Mouse (Mus musculus) midbrain, embryonic 16.5 days (tissue): ENCODE data around the gene Gpr55. TPM values are rescaled to one million over a fixed set of nuclear protein-coding genes. Genes with fewer than 3 reads are reported as not detected.

Source experiments
- ATAC-seq: fragments of 200-750 bp; cut with Nextera tagmentation; 2 replicates; pipeline ENCODE4 v1.8.0; 2017; ENCODE audit warnings: moderate TSS enrichment
- H3K27ac ChIP-seq: fragments of 300-500 bp; sonication (generic); 2 replicates; pipeline ENCODE4 v1.5.1; 2014; ENCODE audit warnings: mild to moderate bottlenecking, low read length, mixed read lengths
- H3K27me3 ChIP-seq: fragments of 300-500 bp; sonication (generic); 2 replicates; pipeline ENCODE4 v1.6.1; 2014; ENCODE audit warnings: low read depth, low read length, mixed read lengths; ENCODE audit not compliant: control insufficient read depth, insufficient read depth
- H3K36me3 ChIP-seq: fragments of 300-500 bp; sonication (generic); 2 replicates; pipeline ENCODE4 v1.6.1; 2014; ENCODE audit warnings: mild to moderate bottlenecking, low read length, moderate library complexity, mixed read lengths; ENCODE audit not compliant: control insufficient read depth, insufficient read depth
- H3K4me1 ChIP-seq: fragments of 300-500 bp; sonication (generic); 2 replicates; pipeline ENCODE4 v1.6.1; 2014; ENCODE audit warnings: mild to moderate bottlenecking, low read length, mixed read lengths; ENCODE audit not compliant: control insufficient read depth, insufficient read depth
- H3K4me2 ChIP-seq: fragments of 300-500 bp; sonication (generic); 2 replicates; pipeline ENCODE4 v1.6.1; 2014; ENCODE audit warnings: mild to moderate bottlenecking, low read length, mixed read lengths
- H3K4me3 ChIP-seq: fragments of 300-500 bp; sonication (generic); 2 replicates; pipeline ENCODE4 v1.5.1; 2014; ENCODE audit warnings: low read depth, mild to moderate bottlenecking, low read length, moderate library complexity, mixed read lengths
- H3K9ac ChIP-seq: fragments of 300-500 bp; sonication (generic); 2 replicates; pipeline ENCODE4 v1.6.1; 2014; ENCODE audit warnings: low read depth, low read length, mixed read lengths
- H3K9me3 ChIP-seq: fragments of 300-500 bp; sonication (generic); replicated peaks from 2 replicates; pipeline ENCODE4 v1.6.1; 2014; ENCODE audit warnings: mild to moderate bottlenecking, low read length, mixed read lengths; ENCODE audit not compliant: control insufficient read depth, poor library complexity, severe bottlenecking
- WGBS: fragments of 180-500 bp; shearing (Covaris S2); extraction: QIAGEN DNeasy Blood & Tissue Kit; methylation state at CpG from one replicate; pipeline ENCODE4 v1.1.7; 2014; 5-methylcytosine and 5-hydroxymethylcytosine counted together
- polyA plus RNA-seq: library from polyadenylated mRNA; unstranded; fragments of >200 nt; fragmentation: Nextera tagmentation; extraction: Ambion mirVana; gene quantifications from 2 replicates; pipeline ENCODE4 v1.2.1, GENCODE M21; 2015

The Gpr55 gene
- polyA plus RNA-seq, 1 experiment from 2014 or later = 0.13 TPM

GRCm38 (mm10) chr1:85969081-85969480, 8.3 kb upstream of the Gpr55 start:
- Histone ChIP-seq H3K4me2 (no peak overlapping the region), H3K4me1 (no peaks in the 10 kb centered on the region), H3K9me3 (no peaks in the 10 kb centered on the region), H3K27ac (peak overlapping the region; percentile 58; the same call in 1 of the 2 replicates), H3K27me3 (no peaks in the 10 kb centered on the region), H3K36me3 (no peaks in the 10 kb centered on the region), H3K9ac (no peak overlapping the region), H3K4me3 (no peak overlapping the region)
- ATAC-seq = peak; percentile 69
- WGBS = 77% methylated on average over 1 of the region's 1 CpGs

- Histone ChIP-seq H3K4me1 (no peaks in the 10 kb centered on the region), H3K27ac (no peak overlapping the region), H3K9me3 (no peaks in the 10 kb centered on the region), H3K36me3 (no peaks in the 10 kb centered on the region), H3K27me3 (no peaks in the 10 kb centered on the region), H3K9ac (no peak overlapping the region), H3K4me2 (no peak overlapping the region), H3K4me3 (no peak overlapping the region)
- ATAC-seq = no peak
- 76% methylated on average over 3 of the region's 3 CpGs for WGBS
Measured at GRCm38 (mm10) chr1:85965856-85966255, 5.0 kb upstream of the Gpr55 start.

- Histone ChIP-seq H3K27me3 (no peaks in the 10 kb centered on the region), H3K4me1 (peaks cover 9% of the 10 kb centered on the region), H3K36me3 (no peaks in the 10 kb centered on the region), H3K9me3 (no peaks in the 10 kb centered on the region), H3K4me2 (no peak overlapping the region), H3K9ac (no peak overlapping the region), H3K27ac (no peak overlapping the region), H3K4me3 (no peak overlapping the region)
- WGBS = 94% methylated on average over 3 of the region's 3 CpGs
- no peak for ATAC-seq
Measured at GRCm38 (mm10) chr1:85962081-85962480, 1.3 kb upstream of the Gpr55 start.

GRCm38 (mm10) chr1:85959889-85960276, 924 bp downstream of the Gpr55 start:
- ATAC-seq = no peak
- WGBS = 87% methylated on average over 2 of the region's 2 CpGs
- no peak overlapping the region for H3K27ac ChIP-seq
- H3K4me1 ChIP-seq = peaks cover 9% of the 10 kb centered on the region
- H3K36me3 ChIP-seq = no peaks in the 10 kb centered on the region
- H3K4me3 ChIP-seq = no peak overlapping the region
- no peak overlapping the region for H3K9ac ChIP-seq
- no peak overlapping the region for H3K4me2 ChIP-seq
- H3K9me3 ChIP-seq = no peaks in the 10 kb centered on the region
- no peaks in the 10 kb centered on the region for H3K27me3 ChIP-seq

DNA sequence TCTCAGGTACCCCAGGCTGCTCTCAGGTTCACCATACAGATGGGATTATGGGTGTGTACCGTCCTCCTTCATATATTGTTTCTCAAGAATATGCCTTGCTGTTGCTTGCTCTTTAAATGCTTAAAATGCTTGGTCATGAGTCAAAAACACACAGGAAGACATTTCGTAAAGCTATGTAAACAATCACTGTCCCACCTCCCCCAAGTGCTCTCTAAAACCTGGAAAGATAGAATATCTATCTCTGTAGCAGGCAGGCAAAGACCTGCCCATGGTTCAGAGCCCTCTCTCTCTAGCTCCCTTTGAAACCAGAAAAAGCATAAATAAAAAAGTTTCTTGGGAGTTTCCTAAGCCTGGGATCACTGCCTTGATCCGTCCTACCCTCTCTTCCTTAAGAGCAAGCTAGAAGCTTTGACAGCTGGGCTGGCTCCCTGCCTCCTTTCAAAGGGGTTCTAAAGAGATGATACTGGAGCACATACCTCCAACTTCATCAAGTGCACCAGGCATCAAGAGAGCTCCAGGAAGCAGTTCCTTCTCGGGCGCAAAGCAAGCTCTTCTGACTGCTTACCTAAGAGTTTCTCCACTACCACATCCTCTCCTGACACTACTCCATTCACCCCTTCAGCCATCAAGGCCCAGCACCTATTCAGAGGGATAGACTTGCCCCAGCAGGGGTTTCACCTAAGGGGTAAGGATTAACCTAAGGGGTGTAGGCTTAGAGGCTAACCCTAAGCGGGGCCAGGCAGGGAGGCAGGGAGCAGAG, 1.5 kb downstream of the Gpr55 start:
- Histone ChIP-seq H3K27ac (no peak overlapping the region), H3K4me3 (no peak overlapping the region), H3K4me2 (no peak overlapping the region), H3K9me3 (no peaks in the 10 kb centered on the region), H3K9ac (no peak overlapping the region), H3K36me3 (no peaks in the 10 kb centered on the region), H3K4me1 (peaks cover 9% of the 10 kb centered on the region), H3K27me3 (no peaks in the 10 kb centered on the region)
- WGBS = 68% methylated on average over 6 of the region's 6 CpGs
- no peak for ATAC-seq

DNA sequence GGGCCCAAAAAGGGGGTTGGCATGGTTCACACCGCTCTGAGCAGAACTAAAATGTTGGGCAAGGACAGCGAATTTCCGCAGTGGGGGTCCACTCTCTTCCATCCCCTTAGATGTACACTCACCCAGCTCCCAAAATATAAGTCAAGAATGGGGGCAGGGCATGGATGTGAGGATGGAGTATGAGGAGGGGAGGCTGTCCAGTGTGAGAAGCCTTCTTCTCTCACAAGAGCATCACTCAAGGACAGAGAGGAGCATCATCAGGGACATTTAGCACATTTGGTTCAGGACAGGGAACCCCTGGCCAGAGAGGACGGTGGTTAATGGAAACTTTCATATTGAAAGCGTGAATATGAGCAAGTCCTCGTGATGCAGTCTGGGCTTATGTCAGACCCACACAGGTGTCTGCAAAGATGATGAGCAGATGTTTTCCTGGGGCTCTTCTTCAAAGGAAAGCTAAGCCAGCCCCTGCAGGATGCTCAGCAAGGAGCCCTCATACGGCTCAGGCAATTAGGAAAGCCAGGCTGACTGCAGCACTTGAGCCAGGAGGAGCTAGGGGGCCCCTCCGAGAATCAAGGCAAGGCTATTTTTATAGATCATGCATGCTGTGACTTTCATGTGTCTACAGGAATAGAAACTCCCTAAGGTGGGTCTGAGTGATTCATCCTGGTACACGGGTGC, 2.7 kb downstream of the Gpr55 start:
- Histone ChIP-seq H3K4me1 (peaks cover 9% of the 10 kb centered on the region), H3K27ac (0 out of 2 replicates have a peak overlapping the region, but pooled peaks have one; percentile 10), H3K4me3 (no peak overlapping the region), H3K9ac (no peak overlapping the region), H3K36me3 (no peaks in the 10 kb centered on the region), H3K9me3 (no peaks in the 10 kb centered on the region), H3K4me2 (no peak overlapping the region), H3K27me3 (no peaks in the 10 kb centered on the region)
- peak; percentile 83 for ATAC-seq
- 45% methylated on average over 9 of the region's 9 CpGs for WGBS

DNA sequence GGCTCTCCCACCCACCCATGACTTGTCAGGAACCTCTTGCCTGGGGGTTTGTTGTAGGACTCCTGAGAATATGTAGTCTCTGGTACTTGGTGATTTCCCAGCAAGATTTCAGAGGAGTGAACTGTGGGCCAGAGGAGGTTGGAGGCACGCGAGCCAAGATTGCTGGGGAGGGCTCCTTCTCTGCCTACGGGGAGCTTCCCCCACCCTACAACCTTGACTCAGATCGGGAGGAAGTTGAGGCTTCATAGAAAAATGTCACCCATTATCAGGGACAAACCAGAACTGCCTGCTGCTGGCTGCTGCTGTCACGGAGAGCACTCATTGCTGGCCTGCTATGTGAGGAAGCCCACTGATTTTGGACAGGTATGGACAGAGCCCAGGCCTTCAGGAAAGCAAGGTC, 3.5 kb downstream of the Gpr55 start:
- Histone ChIP-seq H3K4me1 (peaks cover 9% of the 10 kb centered on the region), H3K36me3 (no peaks in the 10 kb centered on the region), H3K9ac (no peak overlapping the region), H3K9me3 (no peaks in the 10 kb centered on the region), H3K4me2 (no peak overlapping the region), H3K4me3 (no peak overlapping the region), H3K27ac (no peak overlapping the region), H3K27me3 (no peaks in the 10 kb centered on the region)
- no peak for ATAC-seq
- WGBS = 77% methylated on average over 5 of the region's 5 CpGs

DNA sequence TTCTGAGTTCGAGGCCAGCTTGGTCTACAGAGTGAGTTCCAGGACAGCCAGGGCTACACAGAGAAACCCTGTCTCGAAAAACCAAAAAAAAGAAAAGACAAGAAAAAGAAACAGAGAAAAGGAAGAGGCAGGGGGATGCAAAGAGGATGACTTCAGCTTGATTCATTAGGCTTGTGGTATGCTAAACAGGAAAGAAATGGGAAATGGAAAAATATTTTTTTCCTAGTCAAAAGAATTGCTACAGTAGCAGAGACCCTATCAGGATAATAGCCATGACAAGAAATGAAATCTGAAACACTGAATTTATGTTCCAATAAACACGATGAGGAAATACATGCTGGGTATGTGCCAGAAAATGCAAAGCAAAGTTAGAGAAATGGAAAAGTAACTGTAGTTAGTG, 5.7 kb downstream of the Gpr55 start:
- 87% methylated on average over 3 of the region's 3 CpGs for WGBS
- H3K9me3 ChIP-seq = no peaks in the 10 kb centered on the region
- H3K27ac ChIP-seq = no peak overlapping the region

DNA sequence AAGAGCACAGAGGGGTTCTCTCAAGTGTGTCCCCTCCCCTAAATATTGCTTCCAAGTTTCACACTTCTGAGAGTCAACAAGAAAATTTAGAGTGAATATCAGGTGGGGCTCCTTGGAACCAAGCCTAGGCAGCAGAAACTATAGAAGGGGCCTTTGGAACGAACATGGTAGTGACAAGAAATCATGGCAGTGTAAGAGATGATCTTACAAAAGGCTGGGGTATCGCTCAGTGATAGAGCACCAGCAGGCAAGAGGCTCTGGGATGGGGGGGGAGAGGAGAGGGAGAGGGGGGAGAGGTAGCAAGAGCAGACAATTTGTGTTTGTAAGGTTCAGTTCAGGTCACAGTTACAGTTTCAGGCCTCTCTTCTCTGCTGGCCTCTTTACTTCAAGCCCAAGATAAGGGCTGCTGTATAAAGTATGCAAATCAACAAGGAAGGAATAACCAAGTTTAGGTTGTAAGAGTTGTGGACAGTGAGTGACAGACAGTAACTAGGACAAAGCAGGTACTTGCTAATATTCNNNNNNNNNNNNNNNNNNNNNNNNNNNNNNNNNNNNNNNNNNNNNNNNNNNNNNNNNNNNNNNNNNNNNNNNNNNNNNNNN, 11.6 kb downstream of the Gpr55 start:
- H3K27me3 ChIP-seq = no peaks in the 10 kb centered on the region
- H3K36me3 ChIP-seq = no peaks in the 10 kb centered on the region
- H3K9me3 ChIP-seq = 0 out of 2 replicates have a peak, but pooled peaks cover 2% of the 10 kb centered on the region
- no peak for ATAC-seq
- no peak overlapping the region for H3K4me2 ChIP-seq
- H3K4me1 ChIP-seq = no peaks in the 10 kb centered on the region
- no peak overlapping the region for H3K9ac ChIP-seq
- no peak overlapping the region for H3K4me3 ChIP-seq
- 88% methylated on average over 2 of the region's 2 CpGs for WGBS
- no peak overlapping the region for H3K27ac ChIP-seq

More for the DNA sequence above, 5.7 kb downstream of the Gpr55 start:
- H3K4me1 ChIP-seq = peaks cover 9% of the 10 kb centered on the region
- H3K4me3 ChIP-seq = no peak overlapping the region
- no peaks in the 10 kb centered on the region for H3K27me3 ChIP-seq
- no peaks in the 10 kb centered on the region for H3K36me3 ChIP-seq
- no peak overlapping the region for H3K4me2 ChIP-seq
- no peak overlapping the region for H3K9ac ChIP-seq
- no peak for ATAC-seq
